Mouse (Mus musculus) limb, embryonic 10.5 days (tissue): ENCODE results near the gene Rab34. TPM values are rescaled to one million over a fixed set of nuclear protein-coding genes. Genes with fewer than 3 reads are reported as not detected.

Source experiments
- DNase-seq: peaks from one replicate; pipeline ENCODE4 v3.0.0-alpha.2; 2017; ENCODE audit warnings: low spot score
- H3K27ac ChIP-seq: fragments of 300-500 bp; sonication (generic); 2 replicates; pipeline ENCODE4 v1.5.1; 2016; ENCODE audit warnings: mild to moderate bottlenecking
- H3K27me3 ChIP-seq: fragments of 300-500 bp; sonication (generic); 2 replicates; pipeline ENCODE4 v1.6.1; 2016; ENCODE audit warnings: low read depth, mild to moderate bottlenecking; ENCODE audit not compliant: poor library complexity, severe bottlenecking
- H3K36me3 ChIP-seq: fragments of 300-500 bp; sonication (generic); 2 replicates; pipeline ENCODE4 v1.6.1; 2016; ENCODE audit warnings: mild to moderate bottlenecking, moderate library complexity
- H3K4me1 ChIP-seq: fragments of 300-500 bp; sonication (generic); 2 replicates; pipeline ENCODE4 v1.6.1; 2016
- H3K4me3 ChIP-seq: fragments of 300-500 bp; sonication (generic); 2 replicates; pipeline ENCODE4 v1.5.1; 2016; ENCODE audit warnings: mild to moderate bottlenecking, moderate library complexity
- H3K9me3 ChIP-seq: fragments of 300-500 bp; sonication (generic); replicated peaks from 2 replicates; pipeline ENCODE4 v1.6.1; 2016; ENCODE audit warnings: mild to moderate bottlenecking
- WGBS: fragments of 180-500 bp; shearing (Covaris S2); methylation state at CpG from one replicate; pipeline ENCODE4 v1.1.7; 2016; 5-methylcytosine and 5-hydroxymethylcytosine counted together
- polyA plus RNA-seq: library from polyadenylated mRNA; unstranded; fragments of >200 nt; fragmentation: Nextera tagmentation; extraction: Ambion mirVana; gene quantifications from 2 replicates; pipeline ENCODE4 v1.2.1, GENCODE M21; 2016

The Rab34 gene
- polyA plus RNA-seq, 1 experiment from 2014 or later, result 141 TPM

DNA sequence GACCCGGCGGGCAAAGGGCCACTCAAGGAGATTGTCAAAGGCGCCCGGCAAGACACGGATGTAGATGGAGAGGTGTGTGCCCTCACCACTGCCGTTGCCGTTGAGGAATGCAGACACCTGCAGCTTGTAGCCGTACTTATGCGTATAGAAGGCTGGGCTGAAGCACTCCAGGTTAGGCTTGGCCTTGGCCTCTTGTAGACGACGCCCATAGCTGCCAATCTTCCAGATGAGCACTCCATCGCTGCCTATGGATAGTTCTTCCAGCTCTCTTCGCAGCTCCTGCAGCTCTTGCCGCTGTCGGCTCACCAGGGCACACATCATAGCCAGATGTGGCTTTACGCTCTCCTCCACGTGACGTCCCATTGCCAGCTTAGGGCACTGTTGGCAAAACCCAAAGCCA lies 28.1 kb upstream of the Rab34 start:
- no peak for DNase-seq
- peaks cover 35% of the 10 kb centered on the region for H3K4me1 ChIP-seq
- H3K27ac ChIP-seq, result no peak overlapping the region
- H3K9me3 ChIP-seq, result no peaks in the 10 kb centered on the region
- no peaks in the 10 kb centered on the region for H3K27me3 ChIP-seq
- 91% methylated on average over 18 of the region's 18 CpGs for WGBS
- H3K36me3 ChIP-seq, result peaks cover 92% of the 10 kb centered on the region
- no peak overlapping the region for H3K4me3 ChIP-seq

GRCm38 (mm10) chr11:78160675-78161074 lies 27.6 kb upstream of the Rab34 start:
- Histone ChIP-seq H3K4me3 (no peak overlapping the region), H3K4me1 (peaks cover 38% of the 10 kb centered on the region), H3K36me3 (peaks cover 87% of the 10 kb centered on the region), H3K27me3 (no peaks in the 10 kb centered on the region), H3K9me3 (no peaks in the 10 kb centered on the region), H3K27ac (no peak overlapping the region)
- no peak for DNase-seq
- 90% methylated on average over 3 of the region's 3 CpGs for WGBS

- Histone ChIP-seq H3K27me3 (no peaks in the 10 kb centered on the region), H3K27ac (no peak overlapping the region), H3K36me3 (peaks cover 82% of the 10 kb centered on the region), H3K9me3 (no peaks in the 10 kb centered on the region), H3K4me1 (peaks cover 43% of the 10 kb centered on the region), H3K4me3 (no peak overlapping the region)
- no peak for DNase-seq
- WGBS, result 95% methylated on average over 14 of the region's 14 CpGs
Observed at GRCm38 (mm10) chr11:78161169-78161568, 27.1 kb upstream of the Rab34 start.

GRCm38 (mm10) chr11:78161968-78162367 lies 26.3 kb upstream of the Rab34 start:
- H3K4me1 ChIP-seq, result peaks cover 51% of the 10 kb centered on the region
- H3K27me3 ChIP-seq, result no peaks in the 10 kb centered on the region
- peak overlapping the region; percentile 99; the same call in 1 of the 2 replicates for H3K27ac ChIP-seq
- H3K9me3 ChIP-seq, result no peaks in the 10 kb centered on the region
- peak overlapping the region; percentile 98 for H3K4me3 ChIP-seq
- WGBS, result 77% methylated on average over 4 of the region's 4 CpGs
- peaks cover 74% of the 10 kb centered on the region for H3K36me3 ChIP-seq
- no peak for DNase-seq

- 60% methylated on average over 6 of the region's 6 CpGs for WGBS
- Histone ChIP-seq H3K27ac (peak overlapping the region; percentile 99), H3K4me1 (peaks cover 51% of the 10 kb centered on the region), H3K9me3 (no peaks in the 10 kb centered on the region), H3K4me3 (peak overlapping the region; percentile 98), H3K27me3 (0 out of 2 replicates have a peak, but pooled peaks cover 4% of the 10 kb centered on the region), H3K36me3 (peaks cover 74% of the 10 kb centered on the region)
- no peak for DNase-seq
Observed at GRCm38 (mm10) chr11:78162504-78162903, 25.7 kb upstream of the Rab34 start.

DNA sequence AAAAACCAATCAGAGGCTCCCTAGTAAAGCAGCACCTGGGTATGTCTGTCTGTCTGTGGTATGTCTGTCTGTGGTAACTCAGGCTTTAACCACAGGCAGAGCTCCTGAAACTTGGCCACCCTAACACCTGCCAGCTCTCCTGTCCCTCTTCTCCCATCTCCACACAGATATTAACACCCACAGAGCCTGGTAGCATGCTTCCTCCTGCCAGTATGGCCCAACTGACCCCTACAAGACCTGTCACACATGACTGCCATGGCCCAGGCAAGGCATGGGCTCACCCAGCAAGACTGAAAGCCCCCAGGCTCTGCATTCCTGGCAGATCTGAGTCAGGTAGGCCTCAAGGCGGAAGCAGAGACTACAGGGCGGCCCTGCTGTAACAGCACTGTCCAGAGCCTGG lies 25.2 kb upstream of the Rab34 start:
- 0 out of 2 replicates have a peak, but pooled peaks cover 4% of the 10 kb centered on the region for H3K27me3 ChIP-seq
- no peak for DNase-seq
- H3K36me3 ChIP-seq, result peaks cover 72% of the 10 kb centered on the region
- H3K4me1 ChIP-seq, result peaks cover 49% of the 10 kb centered on the region
- H3K9me3 ChIP-seq, result no peaks in the 10 kb centered on the region
- peak overlapping the region; percentile 98 for H3K4me3 ChIP-seq
- WGBS, result 66% methylated on average over 2 of the region's 2 CpGs
- H3K27ac ChIP-seq, result peak overlapping the region; percentile 99

GRCm38 (mm10) chr11:78163681-78164603 lies 24.3 kb upstream of the Rab34 start:
- H3K27me3 ChIP-seq, result 0 out of 2 replicates have a peak, but pooled peaks cover 4% of the 10 kb centered on the region
- H3K36me3 ChIP-seq, result peaks cover 63% of the 10 kb centered on the region
- WGBS, result under 1% methylated on average over 22 of the region's 22 CpGs
- no peaks in the 10 kb centered on the region for H3K9me3 ChIP-seq
- peak overlapping the region; percentile 99 for H3K27ac ChIP-seq
- peaks cover 51% of the 10 kb centered on the region for H3K4me1 ChIP-seq
- peak overlapping the region; percentile 98 for H3K4me3 ChIP-seq
- peak; percentile 88 for DNase-seq

- peak overlapping the region; percentile 98 for H3K4me3 ChIP-seq
- no peaks in the 10 kb centered on the region for H3K9me3 ChIP-seq
- H3K27ac ChIP-seq, result peak overlapping the region; percentile 99
- WGBS, result 0% methylated on average over 14 of the region's 14 CpGs
- DNase-seq, result no peak
- 0 out of 2 replicates have a peak, but pooled peaks cover 4% of the 10 kb centered on the region for H3K27me3 ChIP-seq
- peaks cover 56% of the 10 kb centered on the region for H3K36me3 ChIP-seq
- peaks cover 50% of the 10 kb centered on the region for H3K4me1 ChIP-seq
Observed at GRCm38 (mm10) chr11:78164604-78164923, 23.7 kb upstream of the Rab34 start.

GRCm38 (mm10) chr11:78164924-78165760 lies 23.1 kb upstream of the Rab34 start, which contains the start of gene Traf4:
TSS of gene Traf4 (minus strand) at chr11:78165589.
- Histone ChIP-seq H3K36me3 (peaks cover 51% of the 10 kb centered on the region), H3K4me1 (peaks cover 48% of the 10 kb centered on the region), H3K4me3 (peak within 1 kb of the TSS; percentile 98), H3K27ac (peak within 1 kb of the TSS; percentile 99), H3K9me3 (no peaks in the 10 kb centered on the region), H3K27me3 (0 out of 2 replicates have a peak, but pooled peaks cover 4% of the 10 kb centered on the region)
- WGBS, result under 1% methylated on average over 78 of the region's 78 CpGs
- peak; percentile 94 for DNase-seq

- peaks cover 51% of the 10 kb centered on the region for H3K36me3 ChIP-seq
- H3K27ac ChIP-seq, result peak overlapping the region; percentile 99
- H3K27me3 ChIP-seq, result 0 out of 2 replicates have a peak, but pooled peaks cover 4% of the 10 kb centered on the region
- no peak for DNase-seq
- H3K4me3 ChIP-seq, result peak overlapping the region; percentile 98
- peaks cover 48% of the 10 kb centered on the region for H3K4me1 ChIP-seq
- no peaks in the 10 kb centered on the region for H3K9me3 ChIP-seq
- WGBS, result 5% methylated on average over 16 of the region's 16 CpGs
Observed at GRCm38 (mm10) chr11:78165761-78166109, 22.5 kb upstream of the Rab34 start.

DNA sequence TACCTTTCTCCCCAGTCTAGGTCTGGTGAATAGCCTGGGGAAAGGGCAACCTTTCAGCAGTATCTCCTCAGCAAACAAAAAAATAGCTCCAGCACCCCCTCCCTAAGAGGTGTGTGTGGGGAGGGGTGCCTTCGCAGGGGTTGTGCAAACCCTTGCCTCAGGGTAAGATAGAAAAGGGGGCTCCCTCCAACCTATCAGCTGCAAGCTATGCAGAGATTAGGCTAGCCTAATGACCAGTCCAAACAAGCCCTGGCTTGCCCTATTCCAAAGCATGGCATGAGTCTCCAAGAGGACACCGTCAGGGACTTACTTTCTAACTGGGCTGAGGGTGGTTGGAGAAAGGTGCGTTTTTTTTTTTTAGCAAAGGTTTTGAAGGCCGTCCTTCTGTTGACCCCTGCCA lies 22.1 kb upstream of the Rab34 start:
- whole genome bisulfite sequencing, result 40% methylated on average over 4 of the region's 4 CpGs
- H3K4me1 ChIP-seq, result peaks cover 46% of the 10 kb centered on the region

DNA sequence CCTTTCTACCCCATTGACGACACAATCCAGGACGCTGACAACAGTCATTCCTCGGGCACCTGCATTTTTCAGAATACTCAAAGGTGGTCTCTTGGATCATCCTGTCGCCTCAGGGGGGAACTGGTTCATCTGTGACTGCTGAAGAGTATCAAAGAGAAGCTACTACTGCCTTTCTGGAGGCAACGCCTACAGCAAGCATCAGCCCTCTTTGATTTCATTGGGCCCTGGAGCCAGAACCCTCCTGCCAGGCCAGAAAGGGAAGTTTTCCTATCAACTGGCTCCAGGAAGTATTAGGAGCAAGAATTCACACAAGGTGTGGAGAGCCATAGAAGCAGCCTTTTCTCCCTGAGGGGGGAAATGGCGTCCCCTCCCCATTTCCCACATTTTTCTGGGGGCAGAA lies 21.6 kb upstream of the Rab34 start:
- no peak overlapping the region for H3K4me3 ChIP-seq
- WGBS, result 61% methylated on average over 6 of the region's 6 CpGs
- no peak for DNase-seq
- H3K36me3 ChIP-seq, result peaks cover 50% of the 10 kb centered on the region
- H3K4me1 ChIP-seq, result peaks cover 43% of the 10 kb centered on the region
- H3K27me3 ChIP-seq, result 0 out of 2 replicates have a peak, but pooled peaks cover 4% of the 10 kb centered on the region
- no peaks in the 10 kb centered on the region for H3K9me3 ChIP-seq
- H3K27ac ChIP-seq, result peak overlapping the region; percentile 15; the same call in 1 of the 2 replicates

More for the DNA sequence above, 22.1 kb upstream of the Rab34 start:
- Histone ChIP-seq H3K4me3 (peak overlapping the region; percentile 98), H3K9me3 (no peaks in the 10 kb centered on the region), H3K27ac (peak overlapping the region; percentile 99), H3K27me3 (0 out of 2 replicates have a peak, but pooled peaks cover 4% of the 10 kb centered on the region), H3K36me3 (peaks cover 51% of the 10 kb centered on the region)
- no peak for DNase-seq
